Mouse (Mus musculus): ENCODE measurements at regions not wholly inside any gene's neighbourhood (a gene's known extent, or its start where the extent isn't known, plus 50 kb on each side); places are given as distances from the start of the nearest gene placed in this dataset.

DNA sequence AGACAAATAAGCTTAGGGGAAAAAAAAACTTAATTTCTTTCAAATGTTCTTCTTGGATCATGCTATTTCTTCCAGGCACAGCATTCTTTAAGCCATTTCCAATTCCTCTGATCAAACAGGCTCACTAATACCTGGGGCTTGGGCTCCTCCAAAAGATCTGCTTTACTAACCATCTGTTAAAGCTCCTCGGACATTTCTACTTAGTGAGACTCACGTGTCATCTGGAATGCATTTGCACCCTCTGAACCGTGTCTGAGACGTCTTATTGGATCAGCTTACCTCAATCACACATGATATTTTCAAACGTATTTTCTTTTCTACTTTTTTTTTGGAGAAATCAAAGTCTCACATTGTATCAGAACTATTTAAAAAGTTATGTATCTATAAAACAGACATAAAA, 132.4 kb downstream of the Npr3 start:
- H3K9ac ChIP-seq (ENCODE audit: low read length) = no peak overlapping the region
- no peaks in the 10 kb centered on the region for H3K27me3 ChIP-seq (ENCODE audit: control insufficient read depth, insufficient read depth, low read length)
- no peaks in the 10 kb centered on the region for H3K9me3 ChIP-seq (ENCODE audit: control insufficient read depth, low read length)
- no peaks in the 10 kb centered on the region for H3K4me1 ChIP-seq (ENCODE audit: control insufficient read depth, insufficient read depth, low read length)
- ATAC-seq (ENCODE audit: insufficient read depth, low FRiP score, low TSS enrichment) (no peak), DNase-seq (ENCODE audit: low spot score) (no peak)
- H3K27ac ChIP-seq (ENCODE audit: low read depth, low read length) = no peak overlapping the region
- no peak overlapping the region for H3K4me2 ChIP-seq (ENCODE audit: low read depth)
- WGBS = 52% methylated on average over 5 of the region's 5 CpGs
- no peak overlapping the region for H3K4me3 ChIP-seq (ENCODE audit: low read depth, low read length)
- no peaks in the 10 kb centered on the region for H3K36me3 ChIP-seq (ENCODE audit: control insufficient read depth, insufficient read depth, low read length)

DNA sequence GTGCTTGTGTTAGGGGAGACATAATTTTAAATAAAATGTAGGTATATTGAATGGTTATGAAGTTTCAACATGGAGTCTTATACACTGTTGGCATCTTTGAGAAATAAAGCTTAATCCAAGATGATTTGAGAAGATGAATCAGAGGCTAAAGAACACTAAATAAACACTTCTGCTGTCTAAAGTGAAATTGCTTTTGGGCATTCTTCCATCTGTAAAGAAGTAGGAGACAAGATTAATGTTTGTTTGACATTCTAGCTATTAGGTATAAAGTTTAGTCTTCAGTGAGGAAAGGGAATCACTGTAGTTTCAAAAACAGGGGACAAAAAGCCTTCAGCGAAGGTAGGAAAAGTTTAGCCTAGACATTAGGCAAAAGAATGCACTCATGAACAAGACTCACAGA, 136.5 kb downstream of the Npr3 start:
- no peak overlapping the region for H3K4me3 ChIP-seq (ENCODE audit: low read depth, low read length)
- WGBS = 95% methylated on average over 1 of the region's 1 CpGs
- H3K27me3 ChIP-seq (ENCODE audit: control insufficient read depth, insufficient read depth, low read length) = no peaks in the 10 kb centered on the region
- DNase-seq (ENCODE audit: low spot score) (no peak), ATAC-seq (ENCODE audit: insufficient read depth, low FRiP score, low TSS enrichment) (no peak)
- no peaks in the 10 kb centered on the region for H3K36me3 ChIP-seq (ENCODE audit: control insufficient read depth, insufficient read depth, low read length)
- H3K27ac ChIP-seq (ENCODE audit: low read depth, low read length) = no peak overlapping the region
- no peaks in the 10 kb centered on the region for H3K4me1 ChIP-seq (ENCODE audit: control insufficient read depth, insufficient read depth, low read length)
- H3K9ac ChIP-seq (ENCODE audit: low read length) = no peak overlapping the region
- H3K4me2 ChIP-seq (ENCODE audit: low read depth) = no peak overlapping the region
- H3K9me3 ChIP-seq (ENCODE audit: control insufficient read depth, low read length) = no peaks in the 10 kb centered on the region

DNA sequence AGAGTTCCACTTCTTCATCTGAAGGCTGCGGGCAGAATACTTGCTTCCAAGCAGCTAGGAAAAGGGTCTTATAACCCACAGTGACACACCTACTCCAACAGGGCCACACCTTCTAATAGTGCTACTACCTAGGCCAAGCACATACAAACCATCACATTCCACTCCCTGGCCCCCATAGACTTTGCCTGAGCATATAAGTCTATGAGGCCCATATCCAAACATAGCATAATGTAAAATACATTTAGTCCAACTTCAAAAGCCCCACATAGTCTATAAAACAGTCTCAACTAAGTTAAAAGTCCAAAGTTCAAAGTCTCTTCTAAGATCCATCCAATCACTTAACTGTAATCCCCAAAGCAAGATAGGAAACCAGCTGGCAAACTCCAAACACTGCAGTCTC, 149.1 kb downstream of the Npr3 start:
- Histone ChIP-seq H3K9me3 (ENCODE audit: control insufficient read depth, low read length) (no peaks in the 10 kb centered on the region), H3K4me3 (ENCODE audit: low read depth, low read length) (no peak overlapping the region), H3K4me1 (ENCODE audit: control insufficient read depth, insufficient read depth, low read length) (no peaks in the 10 kb centered on the region), H3K27me3 (ENCODE audit: control insufficient read depth, insufficient read depth, low read length) (no peaks in the 10 kb centered on the region), H3K9ac (ENCODE audit: low read length) (no peak overlapping the region), H3K27ac (ENCODE audit: low read depth, low read length) (no peak overlapping the region), H3K36me3 (ENCODE audit: control insufficient read depth, insufficient read depth, low read length) (no peaks in the 10 kb centered on the region), H3K4me2 (ENCODE audit: low read depth) (no peak overlapping the region)
- ATAC-seq (ENCODE audit: insufficient read depth, low FRiP score, low TSS enrichment) (no peak), DNase-seq (ENCODE audit: low spot score) (no peak)
- 100% methylated on average over 1 of the region's 1 CpGs for WGBS

DNA sequence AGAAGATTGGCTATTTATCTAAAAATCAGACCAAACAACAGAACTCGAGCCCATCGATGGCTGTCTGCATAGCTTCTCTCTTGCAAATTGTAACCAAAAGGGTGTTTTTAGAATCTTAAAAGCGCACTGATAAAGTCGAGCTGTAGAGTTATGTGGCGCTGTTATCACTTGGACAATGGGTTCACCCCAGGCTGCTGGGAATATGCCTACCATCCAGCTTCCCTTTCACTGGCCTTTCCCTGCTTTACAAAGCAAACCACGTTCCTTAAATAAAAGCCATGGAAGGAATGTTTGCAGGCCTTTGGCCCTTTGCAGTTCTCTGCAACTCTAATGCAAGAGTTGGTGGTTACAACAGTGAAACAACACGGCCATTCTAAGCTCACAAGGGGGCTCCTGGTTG, 150.3 kb downstream of the Npr3 start:
- Histone ChIP-seq H3K27me3 (ENCODE audit: control insufficient read depth, insufficient read depth, low read length) (no peaks in the 10 kb centered on the region), H3K36me3 (ENCODE audit: control insufficient read depth, insufficient read depth, low read length) (no peaks in the 10 kb centered on the region), H3K4me1 (ENCODE audit: control insufficient read depth, insufficient read depth, low read length) (no peaks in the 10 kb centered on the region), H3K4me3 (ENCODE audit: low read depth, low read length) (no peak overlapping the region), H3K9ac (ENCODE audit: low read length) (no peak overlapping the region), H3K9me3 (ENCODE audit: control insufficient read depth, low read length) (no peaks in the 10 kb centered on the region), H3K4me2 (ENCODE audit: low read depth) (no peak overlapping the region), H3K27ac (ENCODE audit: low read depth, low read length) (no peak overlapping the region)
- DNase-seq (ENCODE audit: low spot score) (no peak), ATAC-seq (ENCODE audit: insufficient read depth, low FRiP score, low TSS enrichment) (no peak)
- WGBS = 75% methylated on average over 7 of the region's 7 CpGs

DNA sequence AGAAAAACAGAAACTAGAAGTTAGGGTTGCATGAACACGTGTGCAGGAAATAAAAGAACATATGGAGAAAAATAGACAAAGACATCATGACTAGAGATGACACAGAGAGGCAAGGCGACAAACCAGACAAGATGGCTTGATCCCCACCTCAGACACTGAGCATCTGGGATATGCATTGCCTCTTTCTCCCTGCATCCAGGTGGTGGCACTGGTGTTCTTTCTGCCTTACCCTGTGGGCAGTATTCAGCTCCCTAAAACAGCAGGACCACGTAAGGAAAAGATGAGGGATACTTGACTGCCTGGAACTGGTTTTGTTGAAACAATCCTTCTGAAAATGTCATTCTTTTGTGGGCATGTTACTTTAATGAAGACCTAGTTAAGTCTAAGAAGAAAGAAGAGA, 153.9 kb downstream of the Npr3 start:
- WGBS = 37% methylated on average over 3 of the region's 3 CpGs
- no peaks in the 10 kb centered on the region for H3K4me1 ChIP-seq (ENCODE audit: control insufficient read depth, insufficient read depth, low read length)
- H3K27me3 ChIP-seq (ENCODE audit: control insufficient read depth, insufficient read depth, low read length) = no peaks in the 10 kb centered on the region
- no peaks in the 10 kb centered on the region for H3K36me3 ChIP-seq (ENCODE audit: control insufficient read depth, insufficient read depth, low read length)
- DNase-seq (ENCODE audit: low spot score) = peak; percentile 18
- H3K4me2 ChIP-seq (ENCODE audit: low read depth) = no peak overlapping the region
- H3K4me3 ChIP-seq (ENCODE audit: low read depth, low read length) = no peak overlapping the region
- ATAC-seq (ENCODE audit: insufficient read depth, low FRiP score, low TSS enrichment) = no peak
- no peak overlapping the region for H3K9ac ChIP-seq (ENCODE audit: low read length)
- no peaks in the 10 kb centered on the region for H3K9me3 ChIP-seq (ENCODE audit: control insufficient read depth, low read length)
- no peak overlapping the region for H3K27ac ChIP-seq (ENCODE audit: low read depth, low read length)

DNA sequence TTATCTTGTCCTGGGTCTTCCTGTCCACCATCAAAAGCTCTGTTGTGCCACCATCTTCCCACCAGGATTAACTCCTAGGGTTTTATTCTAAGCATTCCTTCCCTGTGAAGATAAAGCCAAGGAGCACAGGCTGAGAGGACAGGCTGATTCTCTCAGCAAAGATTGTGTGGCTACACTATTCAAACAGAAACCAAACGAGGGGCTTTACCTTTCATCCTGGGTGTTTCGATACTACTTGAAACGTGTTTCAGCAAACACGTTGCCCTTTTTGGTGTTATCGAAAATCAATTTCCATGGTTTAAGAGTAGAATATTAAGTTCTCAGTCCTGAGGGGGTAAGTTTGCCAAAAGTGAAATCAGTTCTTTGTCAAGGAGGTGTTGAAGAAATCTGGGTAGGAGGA, 156.2 kb downstream of the Npr3 start:
- H3K4me3 ChIP-seq (ENCODE audit: low read depth, low read length) = no peak overlapping the region
- WGBS = 84% methylated on average over 5 of the region's 5 CpGs
- no peaks in the 10 kb centered on the region for H3K9me3 ChIP-seq (ENCODE audit: control insufficient read depth, low read length)
- no peaks in the 10 kb centered on the region for H3K36me3 ChIP-seq (ENCODE audit: control insufficient read depth, insufficient read depth, low read length)
- ATAC-seq (ENCODE audit: insufficient read depth, low FRiP score, low TSS enrichment) (no peak), DNase-seq (ENCODE audit: low spot score) (no peak)
- no peak overlapping the region for H3K9ac ChIP-seq (ENCODE audit: low read length)
- no peaks in the 10 kb centered on the region for H3K27me3 ChIP-seq (ENCODE audit: control insufficient read depth, insufficient read depth, low read length)
- H3K4me1 ChIP-seq (ENCODE audit: control insufficient read depth, insufficient read depth, low read length) = no peaks in the 10 kb centered on the region
- H3K27ac ChIP-seq (ENCODE audit: low read depth, low read length) = no peak overlapping the region
- H3K4me2 ChIP-seq (ENCODE audit: low read depth) = no peak overlapping the region

DNA sequence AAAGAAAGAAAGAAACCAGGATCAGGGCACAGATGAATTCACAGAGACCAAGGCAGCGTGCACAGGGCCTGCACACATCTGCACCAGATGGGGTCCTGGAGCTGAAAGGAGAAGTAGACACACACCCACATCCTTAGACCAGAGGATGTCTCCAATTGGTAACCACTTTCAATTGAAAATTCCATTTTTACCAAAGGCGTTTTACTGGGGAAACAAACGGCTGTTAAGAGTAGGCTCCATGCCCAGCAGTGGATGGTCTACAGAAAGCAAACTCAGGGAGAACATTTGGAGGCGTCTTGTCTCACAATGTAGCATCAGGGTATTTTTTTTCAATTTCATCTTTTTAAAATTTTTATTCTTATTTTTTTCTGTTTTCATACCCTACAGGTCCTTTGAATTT, 157.6 kb downstream of the Npr3 start:
- Histone ChIP-seq H3K4me2 (ENCODE audit: low read depth) (no peak overlapping the region), H3K36me3 (ENCODE audit: control insufficient read depth, insufficient read depth, low read length) (no peaks in the 10 kb centered on the region), H3K9me3 (ENCODE audit: control insufficient read depth, low read length) (no peaks in the 10 kb centered on the region), H3K4me1 (ENCODE audit: control insufficient read depth, insufficient read depth, low read length) (no peaks in the 10 kb centered on the region), H3K9ac (ENCODE audit: low read length) (no peak overlapping the region), H3K27ac (ENCODE audit: low read depth, low read length) (no peak overlapping the region), H3K27me3 (ENCODE audit: control insufficient read depth, insufficient read depth, low read length) (no peaks in the 10 kb centered on the region), H3K4me3 (ENCODE audit: low read depth, low read length) (no peak overlapping the region)
- ATAC-seq (ENCODE audit: insufficient read depth, low FRiP score, low TSS enrichment) (no peak), DNase-seq (ENCODE audit: low spot score) (no peak)
- WGBS = 90% methylated on average over 4 of the region's 4 CpGs

DNA sequence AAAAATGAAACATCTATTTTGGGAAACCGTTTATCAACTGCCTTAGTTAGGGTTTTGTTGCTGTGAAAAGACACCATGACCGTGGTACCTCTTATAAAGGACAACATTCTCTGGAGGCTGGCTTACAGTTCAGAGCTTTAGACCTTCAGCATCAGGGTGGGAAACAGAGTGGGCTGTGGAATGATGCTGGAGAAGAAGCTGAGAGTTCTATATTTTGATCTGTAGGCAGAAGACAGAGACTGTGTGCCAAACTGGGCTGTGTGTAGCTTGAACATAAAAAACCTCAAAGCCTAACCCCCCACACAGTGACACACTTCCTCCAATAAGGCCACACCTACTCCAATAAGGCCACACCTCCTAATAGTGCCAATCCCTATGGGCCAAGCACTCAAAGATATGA, 158.8 kb downstream of the Npr3 start:
- Histone ChIP-seq H3K4me2 (ENCODE audit: low read depth) (no peak overlapping the region), H3K27me3 (ENCODE audit: control insufficient read depth, insufficient read depth, low read length) (no peaks in the 10 kb centered on the region), H3K4me1 (ENCODE audit: control insufficient read depth, insufficient read depth, low read length) (no peaks in the 10 kb centered on the region), H3K4me3 (ENCODE audit: low read depth, low read length) (no peak overlapping the region), H3K9ac (ENCODE audit: low read length) (no peak overlapping the region), H3K36me3 (ENCODE audit: control insufficient read depth, insufficient read depth, low read length) (no peaks in the 10 kb centered on the region), H3K27ac (ENCODE audit: low read depth, low read length) (no peak overlapping the region), H3K9me3 (ENCODE audit: control insufficient read depth, low read length) (no peaks in the 10 kb centered on the region)
- ATAC-seq (ENCODE audit: insufficient read depth, low FRiP score, low TSS enrichment) = no peak
- WGBS = 92% methylated on average over 2 of the region's 2 CpGs
- no peak for DNase-seq (ENCODE audit: low spot score)

DNA sequence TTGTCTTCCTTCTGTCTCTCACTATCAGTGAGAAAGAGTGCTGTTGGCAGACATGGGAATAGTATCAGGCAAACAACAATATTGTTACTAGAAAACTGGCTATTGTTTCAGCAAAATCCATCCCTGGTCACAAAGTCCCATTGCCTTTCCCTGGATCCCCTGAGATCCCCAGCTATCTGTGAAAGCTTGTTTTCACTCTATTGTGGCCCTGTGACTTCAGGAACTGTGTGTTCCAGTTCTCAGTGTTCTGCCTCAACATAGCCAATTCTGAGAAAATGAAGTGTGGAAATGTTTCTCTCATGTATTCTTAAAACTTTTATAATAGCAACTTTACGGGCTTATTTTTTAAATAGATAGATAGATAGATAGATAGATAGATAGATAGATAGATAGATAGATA, 160.3 kb downstream of the Npr3 start:
- Histone ChIP-seq H3K27ac (ENCODE audit: low read depth, low read length) (no peak overlapping the region), H3K4me1 (ENCODE audit: control insufficient read depth, insufficient read depth, low read length) (peaks cover 5% of the 10 kb centered on the region), H3K9ac (ENCODE audit: low read length) (no peak overlapping the region), H3K36me3 (ENCODE audit: control insufficient read depth, insufficient read depth, low read length) (no peaks in the 10 kb centered on the region), H3K27me3 (ENCODE audit: control insufficient read depth, insufficient read depth, low read length) (no peaks in the 10 kb centered on the region), H3K4me2 (ENCODE audit: low read depth) (no peak overlapping the region), H3K4me3 (ENCODE audit: low read depth, low read length) (no peak overlapping the region), H3K9me3 (ENCODE audit: control insufficient read depth, low read length) (no peaks in the 10 kb centered on the region)
- DNase-seq (ENCODE audit: low spot score) = no peak
- ATAC-seq (ENCODE audit: insufficient read depth, low FRiP score, low TSS enrichment) = no peak
- WGBS = 94% methylated on average over 1 of the region's 1 CpGs
